Mouse (Mus musculus) lung, adult 18-20 months (tissue): ENCODE data around the gene Tshr.
"Not testable (repeated sequence)": the region's sequence is repeated elsewhere in the genome, so short reads cannot be mapped to it uniquely, and the experiment has no call there.

ENCODE experiments used
- DNase-seq, 2 experiments: peaks; one replicate each; pipeline ENCODE4 v3.0.0; 2022; ENCODE audit warnings: mixed read lengths in 2 of 2

The Tshr gene

DNA sequence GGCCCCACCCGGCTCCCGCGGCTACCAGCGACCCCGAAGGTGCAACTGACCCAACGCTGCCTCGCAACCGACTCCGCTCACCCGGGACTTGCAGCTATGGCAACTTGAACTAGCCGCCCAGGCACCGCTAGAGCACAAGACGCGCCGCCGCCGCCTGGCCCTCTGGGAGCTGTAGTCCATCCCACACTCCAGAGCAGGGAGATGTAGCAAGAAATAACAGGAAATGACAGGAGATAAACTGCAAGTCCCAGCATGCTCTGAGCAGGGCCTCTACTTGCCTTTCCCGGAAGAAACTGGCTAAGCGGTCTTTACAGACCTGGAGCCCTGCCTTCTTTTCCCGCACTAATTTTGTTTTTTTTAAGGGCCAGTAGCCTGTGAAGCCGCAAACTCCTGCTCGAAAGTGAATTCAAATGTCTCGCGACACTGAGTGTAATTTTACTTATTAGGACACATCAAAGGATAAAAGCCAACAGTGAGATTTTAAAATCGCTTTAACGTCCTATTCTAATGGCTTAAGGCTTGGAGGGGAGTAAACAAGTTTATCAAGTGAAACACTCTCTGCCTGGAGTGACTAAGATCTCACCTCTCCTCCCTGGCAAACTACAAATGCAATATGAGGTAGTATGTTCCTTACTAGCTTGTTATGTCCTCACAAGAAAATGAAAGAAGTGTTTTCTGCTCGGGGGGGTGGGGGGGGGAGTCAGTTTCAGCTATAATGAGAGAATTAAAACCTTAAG is at the start of gene Tshr, which contains the start of gene Cep128:
Gene Tshr, plus strand, starts transcription at position 283 of the 737 bp plus-strand sequence.
Gene Cep128, minus strand, starts transcription at position 129 of the 737 bp plus-strand sequence.
- DNase-seq = peak; percentile 93 to 95

DNA sequence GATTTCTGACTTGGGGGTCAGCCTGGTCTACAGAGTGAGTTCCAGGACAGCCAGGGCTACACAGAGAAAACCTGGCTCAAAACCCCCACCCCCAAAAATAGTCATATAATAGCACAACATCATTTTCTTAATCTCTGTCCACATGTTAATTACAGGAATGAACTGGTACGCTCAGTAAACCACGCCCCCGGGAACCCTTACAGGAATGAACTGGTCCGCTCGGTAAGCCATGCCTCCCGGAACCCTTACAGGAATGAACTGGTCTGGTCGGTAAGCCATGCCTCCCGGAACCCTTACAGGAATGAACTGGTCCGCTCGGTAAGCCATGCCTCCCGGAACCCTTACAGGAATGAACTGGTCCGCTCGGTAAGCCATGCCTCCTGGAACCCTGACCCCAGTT is 45.7 kb upstream of the Tshr start:
- DNase-seq = not testable (repeated sequence)

DNA sequence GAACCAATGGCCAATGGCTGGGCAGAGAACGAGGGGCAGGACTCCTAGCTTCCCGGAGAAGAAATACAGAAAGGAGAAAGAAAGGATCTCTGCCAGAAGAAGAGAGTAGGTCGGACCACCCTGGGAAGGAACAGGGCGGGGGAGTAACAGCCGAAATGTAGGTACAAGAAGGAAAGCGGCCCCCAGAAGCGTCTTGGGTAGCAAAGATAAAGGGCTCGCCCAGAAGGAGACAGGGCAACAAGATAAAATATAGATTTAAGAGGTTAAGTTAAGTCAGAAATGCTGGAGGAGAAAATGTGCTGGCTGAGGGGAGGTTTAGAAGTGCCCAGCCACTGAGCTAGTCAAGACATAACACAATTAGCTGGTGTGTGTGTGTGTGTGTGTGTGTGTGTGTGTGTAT is 30.6 kb upstream of the Tshr start:
- DNase-seq = no peak

DNA sequence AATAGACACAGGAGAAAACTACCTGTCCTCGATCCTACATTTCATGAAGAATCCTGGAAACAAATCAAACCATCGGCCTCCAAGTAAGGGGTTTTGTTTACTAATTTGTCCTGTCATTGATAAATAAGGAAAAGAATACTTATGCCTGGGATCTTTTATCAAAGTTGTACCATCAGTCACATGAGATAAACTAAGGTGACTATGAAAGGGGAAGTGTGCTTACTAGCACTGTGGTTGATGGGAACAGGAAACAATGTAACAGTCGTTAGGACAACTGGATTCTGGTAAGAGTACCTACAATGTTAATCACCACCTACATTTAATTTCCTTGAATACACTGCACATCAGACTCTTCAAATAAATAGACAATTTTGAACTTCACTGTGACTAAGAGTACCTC is 15.2 kb upstream of the Tshr start:
- DNase-seq = no peak

DNA sequence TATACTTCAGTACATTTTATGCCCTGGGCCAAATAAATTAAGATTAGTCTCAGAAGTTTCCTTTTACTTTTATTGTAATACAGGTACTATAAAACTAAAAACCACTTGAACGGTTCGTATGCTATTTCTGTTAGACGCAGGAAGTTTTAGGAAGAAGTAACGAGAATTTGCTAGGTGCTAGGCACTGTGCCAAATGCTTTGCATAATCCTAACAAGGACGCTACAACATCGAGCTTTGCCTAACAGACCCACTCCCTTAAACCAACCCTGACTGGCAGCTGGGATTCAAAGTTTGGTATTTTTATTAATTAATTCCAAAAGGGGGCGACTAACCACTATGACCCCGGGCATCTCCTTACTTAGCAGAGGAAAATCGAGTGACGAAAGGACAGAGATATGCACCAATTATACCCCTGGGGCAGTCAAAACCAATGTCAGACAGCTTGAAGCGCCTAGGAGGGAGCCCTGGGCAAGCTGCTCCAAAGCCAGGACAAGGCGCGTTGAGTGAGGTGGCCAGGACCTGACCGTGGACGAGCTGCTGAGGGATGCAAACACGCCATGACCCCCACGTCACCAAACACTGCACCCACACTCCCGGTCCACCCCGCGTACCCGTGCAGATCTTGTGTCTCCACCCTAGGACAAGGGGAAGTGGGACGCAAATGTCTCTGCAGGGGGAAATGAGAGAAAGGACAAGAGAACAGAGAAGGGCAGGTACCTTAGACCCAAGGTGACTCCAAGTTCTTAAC is 673 bp upstream of the Tshr start:
- DNase-seq = no peak

DNA sequence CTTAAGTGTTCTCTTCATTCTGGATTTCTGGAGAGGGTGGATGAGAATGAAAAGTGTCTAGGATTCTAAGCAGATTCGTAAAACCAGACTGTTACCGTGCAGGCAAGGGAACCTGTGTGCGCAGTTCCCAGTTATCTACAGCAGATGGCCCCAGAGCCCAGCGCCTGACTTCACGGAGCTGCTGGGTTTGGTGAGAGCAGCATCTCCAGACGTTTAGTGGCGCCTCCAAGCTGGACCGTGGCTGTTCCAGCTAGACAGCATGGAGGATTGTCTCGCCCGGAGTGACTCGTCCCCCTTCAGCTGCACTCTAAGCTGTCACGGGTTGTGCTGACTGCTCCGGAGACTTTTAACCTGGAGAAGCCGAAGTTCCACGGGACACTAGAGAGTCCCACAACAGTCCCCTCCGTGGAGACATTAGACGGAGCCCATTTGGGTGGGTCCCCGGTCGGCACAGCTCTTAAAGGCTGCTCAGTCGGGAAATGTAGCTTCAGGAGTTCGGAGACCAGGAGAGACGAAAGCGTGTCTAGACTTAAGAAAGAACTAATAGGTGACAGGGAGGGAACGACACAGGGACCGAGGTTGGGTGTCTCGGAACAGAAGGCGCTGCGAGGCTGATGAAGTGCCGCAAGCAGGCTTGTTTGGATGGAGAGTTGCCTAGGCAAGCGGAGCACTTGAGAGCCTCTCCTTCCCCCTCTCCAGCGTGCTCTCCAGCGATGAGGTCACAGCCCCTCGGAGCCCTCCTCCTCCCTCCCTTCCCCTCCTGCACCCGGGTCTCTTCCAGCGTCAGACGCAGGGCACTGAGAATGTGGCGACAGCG is 16.1 kb downstream of the Tshr start:
- peak; percentile 46 to 47 for DNase-seq

DNA sequence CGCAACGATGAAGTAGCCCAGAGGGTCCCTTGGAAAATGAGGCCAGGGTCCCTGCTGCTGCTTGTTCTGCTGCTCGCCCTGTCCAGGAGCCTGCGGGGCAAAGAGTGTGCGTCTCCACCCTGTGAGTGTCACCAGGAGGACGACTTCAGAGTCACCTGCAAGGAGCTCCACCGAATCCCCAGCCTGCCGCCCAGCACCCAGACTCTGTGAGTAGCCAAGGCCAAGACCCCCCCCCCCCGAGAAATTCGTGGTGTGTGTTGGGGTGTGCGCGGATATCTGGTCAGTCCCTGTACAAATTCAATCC is 16.6 kb downstream of the Tshr start:
- DNase-seq = no peak

DNA sequence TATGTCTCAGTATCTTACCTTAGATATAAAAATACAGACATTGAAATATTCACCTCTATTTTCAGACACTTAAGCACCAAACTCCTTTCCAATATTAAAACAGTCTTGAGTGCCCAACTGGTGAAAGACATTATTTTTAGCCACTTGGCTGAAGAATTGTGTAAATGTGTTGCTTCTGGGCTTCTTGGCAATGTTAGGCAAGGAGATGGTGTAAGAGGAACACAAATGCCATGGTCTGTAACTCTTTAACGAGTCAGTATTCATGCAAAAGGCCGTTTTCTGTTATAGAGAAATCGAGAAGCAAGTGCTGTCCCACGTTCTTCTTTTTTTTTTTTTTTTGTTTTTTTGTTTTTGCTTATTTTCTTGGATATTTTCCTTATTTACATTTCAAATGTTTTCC is 25.9 kb downstream of the Tshr start:
- DNase-seq = no peak

DNA sequence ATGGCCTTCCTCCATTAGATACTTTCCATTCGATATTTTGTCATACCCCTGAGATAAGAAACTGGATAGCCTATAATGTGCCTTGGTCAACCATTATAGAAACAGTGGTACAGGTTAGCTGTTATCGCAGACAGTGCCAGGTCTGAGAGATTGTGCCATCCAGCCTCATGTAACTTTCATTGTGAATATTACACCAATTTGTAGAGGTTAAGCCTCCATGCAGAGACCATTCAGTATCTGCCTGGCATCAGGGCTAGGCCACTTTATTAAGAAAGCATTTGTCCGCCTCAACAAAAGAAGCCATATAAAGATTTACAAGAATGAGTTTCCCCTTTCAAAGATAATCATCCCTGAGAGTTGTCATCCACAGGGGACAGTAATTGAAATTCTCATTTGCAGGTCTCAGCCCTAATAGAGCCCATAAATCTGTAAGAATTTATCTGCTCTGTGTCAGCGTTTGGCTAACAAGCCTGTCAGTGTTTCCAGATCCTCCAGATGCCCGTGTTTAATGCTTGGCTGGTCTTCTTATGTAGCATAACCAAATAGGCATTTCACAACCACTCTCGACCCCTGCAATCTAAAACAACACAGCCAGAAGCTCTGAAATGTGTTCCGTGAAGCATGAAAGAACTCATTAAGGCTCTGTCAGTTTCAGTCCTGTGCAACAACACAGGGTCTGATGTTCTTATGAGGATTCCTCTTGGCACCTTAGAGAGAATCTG is 28.3 kb downstream of the Tshr start:
- no peak for DNase-seq

DNA sequence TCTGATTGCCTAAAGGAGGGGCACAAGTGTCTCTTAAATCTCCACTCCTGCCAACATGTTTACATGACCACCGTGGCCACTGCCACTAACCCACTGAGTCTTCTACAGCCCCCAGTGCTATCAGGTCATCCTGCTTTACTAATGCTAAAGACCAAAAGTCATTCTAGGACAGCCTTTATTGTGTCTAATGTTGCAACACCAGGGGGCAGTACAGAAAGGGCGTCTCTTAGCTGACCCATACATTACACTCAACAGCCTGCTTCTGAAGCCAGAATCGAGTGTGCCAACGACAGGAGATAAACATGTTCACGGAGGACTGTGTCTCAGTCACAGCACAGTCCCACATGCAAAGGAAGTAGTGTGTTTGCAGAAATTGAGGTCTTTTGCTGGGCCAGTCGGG is 30.7 kb downstream of the Tshr start:
- DNase-seq = no peak

DNA sequence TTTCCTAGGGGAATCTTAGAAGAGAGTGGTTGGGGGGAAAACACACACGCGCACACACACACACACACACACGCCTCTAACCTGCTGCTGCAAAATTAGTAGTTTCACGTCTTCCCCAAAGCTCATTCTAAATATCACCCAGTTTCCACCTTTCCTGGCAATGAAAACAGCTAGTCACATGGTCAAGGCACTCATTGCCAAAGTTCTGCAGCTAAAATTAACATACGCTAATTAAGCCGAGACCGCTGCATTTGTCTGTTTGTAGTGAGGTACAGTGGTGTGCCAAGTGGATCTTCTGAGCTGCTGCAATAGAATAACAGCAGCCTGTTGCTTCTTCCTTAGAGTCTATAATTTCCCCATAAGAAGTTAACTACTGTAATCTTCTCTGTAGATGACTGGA is 32.5 kb downstream of the Tshr start:
- no peak for DNase-seq

DNA sequence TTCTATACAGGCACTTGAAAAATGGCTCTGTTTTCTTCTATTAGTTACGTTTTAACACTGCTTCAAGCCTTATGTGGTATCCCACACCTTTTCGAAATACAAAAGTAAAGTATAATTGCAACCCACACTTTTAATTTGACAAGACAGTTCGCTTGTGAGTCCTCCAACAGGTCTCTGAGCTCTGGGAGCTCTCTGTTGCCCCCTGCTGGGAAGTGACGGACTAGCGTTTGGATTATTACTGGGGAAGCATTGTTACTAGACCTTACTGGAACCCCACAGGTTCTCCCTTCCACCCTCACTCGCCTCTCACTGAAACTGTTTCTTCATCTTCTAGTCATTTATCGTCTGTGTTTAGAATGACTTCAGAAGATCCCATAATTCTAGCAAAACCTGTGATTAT is 34.4 kb downstream of the Tshr start:
- DNase-seq = peak; percentile 43 to 58

DNA sequence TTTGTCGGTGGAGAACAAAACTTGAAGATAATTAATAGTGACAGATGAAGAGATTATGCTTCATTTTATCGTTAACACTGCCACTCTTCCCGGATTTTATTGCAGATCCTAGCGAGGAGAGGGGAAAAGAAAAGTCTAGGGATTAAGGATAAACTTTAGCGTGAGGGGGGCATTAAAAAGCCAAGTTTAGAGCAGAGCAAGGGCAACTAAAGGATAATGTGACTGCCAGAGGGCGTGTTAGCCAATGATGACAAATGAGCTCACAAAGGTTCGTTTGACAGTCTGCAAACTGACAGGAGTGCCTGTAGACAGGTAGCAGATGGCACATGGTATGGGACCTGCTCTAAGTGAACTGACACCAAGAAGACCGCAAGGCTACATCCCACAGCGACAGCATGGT is 36.9 kb downstream of the Tshr start:
- DNase-seq = no peak

DNA sequence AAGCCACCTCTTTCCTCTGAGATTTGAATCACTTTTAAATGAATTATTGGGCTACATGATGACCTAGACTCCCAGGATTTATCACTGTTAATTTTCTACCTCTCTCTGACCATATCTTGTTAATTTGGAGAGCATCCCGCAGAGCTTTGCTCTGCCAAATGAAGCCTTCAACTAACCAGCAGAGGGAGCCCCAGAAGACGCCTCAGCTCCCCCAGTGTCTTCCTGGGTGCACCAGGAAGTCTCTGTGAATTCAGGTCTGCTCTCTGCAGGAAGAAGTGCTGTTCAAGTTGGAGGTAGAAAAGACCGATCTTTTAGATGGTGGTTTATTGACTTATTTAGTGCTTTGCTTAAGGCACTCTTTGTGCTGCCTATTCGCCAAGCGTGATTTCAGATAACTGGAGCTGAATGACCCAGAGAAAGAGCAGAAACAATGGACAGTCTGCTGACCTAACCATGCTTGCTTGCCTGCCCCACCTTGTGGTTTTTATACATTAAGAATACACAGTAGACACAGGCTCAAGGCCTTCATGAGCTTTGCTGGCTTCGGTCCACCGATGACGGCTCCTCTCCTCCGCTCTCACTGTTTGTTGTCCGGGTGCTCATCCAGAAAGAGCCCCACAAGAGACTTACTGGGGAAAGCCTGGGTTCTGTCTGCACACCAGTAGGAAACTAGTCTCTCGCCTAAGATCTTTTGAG is 38.9 kb downstream of the Tshr start:
- peak; percentile 7 to 12 for DNase-seq

DNA sequence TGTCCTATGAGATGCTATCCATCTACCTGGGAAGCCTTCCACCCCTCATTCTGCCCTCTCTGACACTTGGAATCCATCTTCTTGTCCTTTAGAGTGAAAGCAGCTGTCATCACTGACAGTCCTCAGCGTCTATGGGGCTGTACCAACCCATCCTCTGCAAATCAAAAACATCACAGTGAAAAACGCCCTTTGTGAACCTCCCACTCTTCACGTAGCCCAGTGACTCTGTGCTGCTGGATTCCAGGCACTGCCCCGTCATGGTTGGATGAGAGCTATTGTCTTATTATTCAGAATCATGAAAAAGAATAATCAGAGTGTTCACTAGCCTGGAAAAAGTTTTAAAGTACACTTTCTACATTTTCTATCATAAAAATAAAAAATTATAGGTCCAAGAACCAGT is 42.1 kb downstream of the Tshr start:
- DNase-seq = no peak

DNA sequence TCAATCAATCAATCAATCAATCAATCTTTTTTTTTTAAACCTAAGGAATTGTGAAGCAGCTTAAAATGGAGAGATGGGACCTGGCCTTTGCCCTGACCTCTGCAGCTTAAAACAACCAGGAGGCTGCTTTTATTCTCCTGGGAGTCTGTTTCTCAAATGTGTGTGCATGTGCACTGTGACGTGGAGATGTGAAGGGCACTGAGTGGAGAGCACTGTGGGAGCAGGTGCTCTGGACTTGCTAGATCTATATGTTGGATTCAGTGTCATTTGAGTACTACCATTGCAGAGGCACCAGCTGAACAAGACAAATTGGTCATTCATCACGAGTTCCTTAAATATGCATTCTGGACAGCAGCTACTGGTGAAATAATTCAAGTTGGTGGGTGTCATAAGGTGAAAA is 42.8 kb downstream of the Tshr start:
- no peak for DNase-seq

DNA sequence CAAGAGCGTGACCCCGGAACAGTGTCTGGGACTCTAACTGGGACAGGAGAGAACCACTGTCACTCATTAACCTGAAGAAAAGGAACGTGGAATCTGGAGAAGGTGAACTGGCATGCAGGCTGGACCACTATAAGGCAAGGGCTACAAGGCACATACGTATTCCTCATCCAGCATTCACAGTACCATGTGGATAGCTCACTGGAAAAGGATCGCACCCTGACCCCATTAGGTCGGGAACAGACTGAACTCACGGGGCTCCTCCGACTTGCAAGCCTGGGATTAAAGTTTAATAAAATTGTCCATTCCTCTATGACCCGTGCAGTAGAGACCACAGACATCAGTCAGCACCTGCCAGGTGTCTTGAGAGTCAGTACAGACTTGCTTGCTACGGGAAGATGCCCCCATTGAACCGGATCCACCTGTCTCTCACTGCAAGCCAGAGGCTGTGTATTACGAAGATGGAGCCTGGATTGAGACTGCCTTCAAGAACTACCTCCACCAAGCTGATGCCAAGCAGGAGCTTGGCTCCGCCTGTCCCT is 97.9 kb downstream of the Tshr start:
- DNase-seq = no peak

DNA sequence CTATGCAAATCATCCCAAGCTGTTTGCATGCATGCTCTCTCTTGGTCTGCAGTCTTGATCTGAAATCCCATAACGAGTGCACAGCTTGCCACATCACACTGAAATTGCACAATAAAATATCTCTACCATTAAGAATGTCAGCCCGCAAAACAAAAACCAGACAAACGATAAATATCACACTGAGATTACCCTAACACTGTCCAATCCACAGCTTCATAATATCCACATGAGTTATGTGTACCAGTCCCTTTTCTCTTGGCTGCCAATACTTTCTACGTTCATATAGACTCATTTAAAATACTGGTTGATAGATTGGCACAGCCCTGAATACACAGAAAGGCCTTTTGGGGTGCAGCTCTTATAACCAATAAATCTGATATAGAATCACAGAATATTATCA is 102.0 kb downstream of the Tshr start:
- DNase-seq = no peak

DNA sequence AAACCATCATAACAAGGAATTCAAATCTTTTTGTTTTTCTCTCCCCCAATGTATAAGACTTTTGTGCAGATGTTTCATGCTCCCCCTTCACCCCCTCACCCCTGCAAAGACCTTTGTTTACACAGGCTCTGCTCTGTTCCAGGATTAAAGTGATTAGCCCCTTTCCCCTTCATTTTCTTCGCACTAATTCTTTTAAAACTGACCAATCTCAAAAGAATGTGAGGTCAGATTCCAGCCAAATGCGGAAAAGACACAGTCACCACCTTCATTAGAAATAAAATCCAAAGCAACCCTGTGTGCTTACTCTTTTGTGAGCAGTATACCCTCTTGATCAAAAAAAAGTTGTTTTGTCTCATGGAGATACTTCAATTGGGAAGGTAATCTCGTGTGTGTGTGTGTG is 104.0 kb downstream of the Tshr start:
- DNase-seq = no peak

DNA sequence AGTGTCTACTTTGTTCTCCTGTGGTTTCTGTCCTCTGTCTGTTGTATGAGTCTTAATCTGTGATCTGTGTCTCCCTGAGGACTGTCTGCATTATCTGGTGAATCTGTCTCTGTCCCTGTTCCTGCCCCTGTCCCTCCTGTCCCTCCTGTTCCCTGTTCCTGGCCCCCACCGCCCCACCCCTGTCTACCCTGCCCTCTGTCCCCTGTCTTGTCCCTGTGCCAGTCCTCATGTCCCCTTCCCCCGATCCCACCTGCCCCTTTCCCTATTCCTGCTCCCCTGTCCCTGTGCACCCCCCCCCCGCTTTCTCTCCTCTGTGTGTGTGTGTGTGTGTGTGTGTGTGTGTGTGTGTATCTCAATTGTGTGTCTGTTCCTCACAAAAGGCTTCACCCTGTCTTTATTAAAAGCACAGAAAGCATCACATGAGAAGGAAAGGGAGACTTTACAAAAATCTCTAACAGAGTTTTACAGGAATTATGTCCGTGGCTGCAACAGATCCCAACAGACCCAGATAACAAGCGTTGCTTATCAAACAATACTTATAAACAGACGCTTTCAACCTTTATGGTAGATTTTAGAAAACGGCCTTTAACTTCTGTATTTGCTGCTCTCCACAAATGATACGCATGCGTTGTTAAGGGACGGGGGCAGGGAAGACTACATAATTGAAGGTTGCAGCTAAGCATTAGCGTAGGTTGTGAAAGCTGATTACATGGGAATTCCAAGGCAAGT is 111.3 kb downstream of the Tshr start:
- no peak for DNase-seq

DNA sequence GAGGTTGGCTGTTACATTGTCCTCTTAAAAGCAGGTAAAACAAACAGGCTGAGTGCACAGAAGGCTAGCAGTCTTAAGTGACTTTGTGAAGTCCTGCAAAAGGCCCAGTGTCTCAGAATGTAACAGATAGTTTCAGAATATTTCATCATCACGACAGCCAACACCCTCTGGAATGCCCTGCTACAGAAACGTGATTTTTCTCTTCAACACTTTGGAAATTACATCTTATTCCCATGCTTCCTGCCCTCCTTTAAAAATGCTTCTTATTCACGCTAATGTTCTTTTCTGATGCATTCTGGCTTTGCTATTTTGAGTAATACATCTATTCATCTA is 111.8 kb downstream of the Tshr start:
- no peak for DNase-seq

DNA sequence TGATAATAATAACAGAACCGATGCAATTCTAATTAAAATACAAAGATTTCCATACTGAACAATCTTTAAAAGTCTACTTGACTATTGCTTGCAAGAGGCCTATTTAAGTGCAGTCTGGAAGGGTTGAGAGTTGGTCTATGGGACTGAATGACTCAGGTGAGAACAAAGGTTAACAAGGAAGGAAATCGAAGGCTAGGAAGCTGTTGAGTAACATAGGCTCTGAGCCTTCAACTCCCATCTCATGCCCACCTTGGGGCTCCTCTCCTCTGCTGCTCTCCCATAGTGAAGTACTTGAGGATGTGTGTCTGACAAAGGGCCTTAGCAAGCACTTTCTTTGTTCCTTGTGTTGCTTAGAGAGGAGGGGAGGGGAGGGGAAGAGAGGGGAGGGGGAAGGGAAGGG is 116.1 kb downstream of the Tshr start:
- DNase-seq = no peak
